Mouse (Mus musculus): Measurements from ENCODE around the gene Vangl1. TPM values are rescaled to one million over a fixed set of nuclear protein-coding genes. Genes with fewer than 3 reads are reported as not detected.

The Vangl1 gene
- polyA plus RNA-seq, 2 experiments, result 22.7 to 24.7 TPM

DNA sequence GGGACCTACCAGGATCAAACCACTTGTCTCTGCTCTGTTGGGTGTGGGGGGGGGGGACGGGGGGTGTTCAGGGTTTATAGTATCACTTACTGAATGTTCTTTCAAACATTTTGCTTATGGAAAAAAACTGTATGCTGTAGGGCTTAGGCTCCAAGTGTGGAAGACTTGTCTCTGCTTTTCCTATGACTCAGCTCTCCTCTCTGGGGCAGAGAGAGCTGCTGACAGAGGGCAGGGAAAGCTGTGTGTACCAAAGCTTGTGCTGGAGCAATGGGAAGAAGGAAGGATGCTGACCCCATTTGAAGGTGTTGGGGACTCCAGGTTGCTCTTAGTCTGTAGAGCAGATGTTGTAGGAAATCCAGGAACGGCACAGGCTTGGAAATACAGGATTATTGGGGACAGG, 63.0 kb downstream of the Vangl1 start:
- ATAC-seq (ENCODE audit: low FRiP score, low read depth), result no peak

DNA sequence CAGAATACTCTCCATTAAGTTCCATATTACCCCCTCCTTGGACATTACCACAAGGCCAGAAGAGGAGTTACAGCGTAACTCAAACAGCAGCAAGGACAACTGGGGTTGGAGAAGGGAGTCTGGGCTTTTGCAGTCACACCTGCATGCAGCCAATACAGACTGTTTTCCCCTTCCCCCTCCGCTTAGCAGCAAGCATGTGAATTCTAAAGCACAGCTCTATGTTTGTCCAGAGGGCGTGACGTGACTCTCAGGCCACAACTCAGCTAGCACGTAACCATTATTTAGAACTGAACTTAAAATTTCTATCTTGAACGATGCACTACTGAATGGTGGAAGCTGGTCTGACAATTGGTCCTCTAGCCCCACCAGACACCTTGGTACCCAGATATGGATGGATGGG, 63.9 kb downstream of the Vangl1 start:
- DNase-seq (ENCODE audit: low spot score) (no peak), ATAC-seq (ENCODE audit: low FRiP score, low read depth) (no peak)
- Histone ChIP-seq H3K4me3 (replicated peaks; ENCODE audit: low read length) (no peak overlapping the region), H3K4me2 (replicated peaks; ENCODE audit: low read depth, low read length, severe bottlenecking) (no peak overlapping the region), H3K9me3 (ENCODE audit: control insufficient read depth, low read length) (no peaks in the 10 kb centered on the region), H3K4me1 (ENCODE audit: control insufficient read depth, insufficient read depth, low read length) (peaks cover 4% of the 10 kb centered on the region), H3K27ac (replicated peaks; ENCODE audit: low read depth, low read length) (no peak overlapping the region), H3K9ac (ENCODE audit: low read depth, low read length, severe bottlenecking) (no peak overlapping the region), H3K27me3 (ENCODE audit: control insufficient read depth, insufficient read depth, low read length) (no peaks in the 10 kb centered on the region), H3K36me3 (ENCODE audit: control insufficient read depth, insufficient read depth, low read length) (no peaks in the 10 kb centered on the region)
- no peak for TF ChIP-seq POLR2A (IDR thresholded peaks at IDR 0.05; ENCODE audit: borderline replicate concordance, extremely low read depth, insufficient read depth, insufficient read length)
- WGBS, result 84% methylated on average over 6 of the region's 6 CpGs

More for the DNA sequence above, 63.0 kb downstream of the Vangl1 start:
- no peaks in the 10 kb centered on the region for H3K4me1 ChIP-seq (ENCODE audit: control insufficient read depth, insufficient read depth, low read length)
- no peaks in the 10 kb centered on the region for H3K36me3 ChIP-seq (ENCODE audit: control insufficient read depth, insufficient read depth, low read length)
- no peaks in the 10 kb centered on the region for H3K27me3 ChIP-seq (ENCODE audit: control insufficient read depth, insufficient read depth, low read length)
- H3K9me3 ChIP-seq (ENCODE audit: control insufficient read depth, low read length), result no peaks in the 10 kb centered on the region
- no peak overlapping the region for H3K4me3 ChIP-seq (replicated peaks; ENCODE audit: low read length)
- no peak overlapping the region for H3K27ac ChIP-seq (replicated peaks; ENCODE audit: low read depth, low read length)
- WGBS, result 56% methylated on average over 2 of the region's 2 CpGs
- DNase-seq (ENCODE audit: low spot score), result no peak
- TF ChIP-seq POLR2A (IDR thresholded peaks at IDR 0.05; ENCODE audit: borderline replicate concordance, extremely low read depth, insufficient read depth, insufficient read length), result no peak
- no peak overlapping the region for H3K4me2 ChIP-seq (replicated peaks; ENCODE audit: low read depth, low read length, severe bottlenecking)
- no peak overlapping the region for H3K9ac ChIP-seq (ENCODE audit: low read depth, low read length, severe bottlenecking)

DNA sequence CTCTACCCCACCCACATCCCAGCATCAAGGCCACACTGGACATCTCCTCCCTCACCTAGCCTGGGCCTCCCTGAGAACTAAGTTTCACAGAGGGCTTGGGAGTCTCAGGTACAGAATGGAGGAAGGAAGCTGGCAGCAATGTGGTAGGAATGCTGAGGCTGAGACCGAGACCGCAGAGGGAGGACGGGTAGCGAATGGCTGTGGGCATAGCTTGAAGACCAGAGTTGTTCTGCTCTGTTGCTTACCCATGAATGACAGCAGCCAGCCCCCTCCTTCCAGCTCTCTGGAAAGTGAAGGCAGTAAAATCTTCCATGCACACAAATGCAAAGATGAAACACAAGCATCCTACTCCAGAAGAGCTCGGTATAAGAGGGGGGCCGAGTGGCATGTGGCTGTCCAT, 65.6 kb downstream of the Vangl1 start:
- Histone ChIP-seq H3K27me3 (ENCODE audit: control insufficient read depth, insufficient read depth, low read length) (no peaks in the 10 kb centered on the region), H3K4me3 (replicated peaks; ENCODE audit: low read length) (no peak overlapping the region), H3K36me3 (ENCODE audit: control insufficient read depth, insufficient read depth, low read length) (no peaks in the 10 kb centered on the region), H3K27ac (replicated peaks; ENCODE audit: low read depth, low read length) (no peak overlapping the region), H3K9ac (ENCODE audit: low read depth, low read length, severe bottlenecking) (no peak overlapping the region), H3K9me3 (ENCODE audit: control insufficient read depth, low read length) (no peaks in the 10 kb centered on the region), H3K4me2 (replicated peaks; ENCODE audit: low read depth, low read length, severe bottlenecking) (no peak overlapping the region), H3K4me1 (ENCODE audit: control insufficient read depth, insufficient read depth, low read length) (peaks cover 8% of the 10 kb centered on the region)
- DNase-seq (ENCODE audit: low spot score) (no peak), ATAC-seq (ENCODE audit: low FRiP score, low read depth) (no peak)
- 82% methylated on average over 6 of the region's 6 CpGs for WGBS
- no peak for TF ChIP-seq POLR2A (IDR thresholded peaks at IDR 0.05; ENCODE audit: borderline replicate concordance, extremely low read depth, insufficient read depth, insufficient read length)

GRCm38 (mm10) chr3:102137158-102137557, 67.3 kb downstream of the Vangl1 start:
- no peak overlapping the region for H3K4me2 ChIP-seq (replicated peaks; ENCODE audit: low read depth, low read length, severe bottlenecking)
- no peaks in the 10 kb centered on the region for H3K9me3 ChIP-seq (ENCODE audit: control insufficient read depth, low read length)
- no peaks in the 10 kb centered on the region for H3K27me3 ChIP-seq (ENCODE audit: control insufficient read depth, insufficient read depth, low read length)
- 66% methylated on average over 10 of the region's 10 CpGs for WGBS
- no peak for DNase-seq (ENCODE audit: low spot score)
- no peak for TF ChIP-seq POLR2A (IDR thresholded peaks at IDR 0.05; ENCODE audit: borderline replicate concordance, extremely low read depth, insufficient read depth, insufficient read length)
- H3K9ac ChIP-seq (ENCODE audit: low read depth, low read length, severe bottlenecking), result no peak overlapping the region
- no peaks in the 10 kb centered on the region for H3K36me3 ChIP-seq (ENCODE audit: control insufficient read depth, insufficient read depth, low read length)
- ATAC-seq (ENCODE audit: low FRiP score, low read depth), result no peak
- no peak overlapping the region for H3K4me3 ChIP-seq (replicated peaks; ENCODE audit: low read length)
- H3K4me1 ChIP-seq (ENCODE audit: control insufficient read depth, insufficient read depth, low read length), result peaks cover 8% of the 10 kb centered on the region
- H3K27ac ChIP-seq (replicated peaks; ENCODE audit: low read depth, low read length), result no peak overlapping the region

GRCm38 (mm10) chr3:102135389-102136113, 68.9 kb downstream of the Vangl1 start:
- DNase-seq (ENCODE audit: low spot score) (peak; percentile 45), ATAC-seq (ENCODE audit: low FRiP score, low read depth) (peak; percentile 37; the same call in 1 of the 2 replicates)
- no peak for TF ChIP-seq POLR2A (IDR thresholded peaks at IDR 0.05; ENCODE audit: borderline replicate concordance, extremely low read depth, insufficient read depth, insufficient read length)
- H3K9me3 ChIP-seq (ENCODE audit: control insufficient read depth, low read length), result no peaks in the 10 kb centered on the region
- peaks cover 8% of the 10 kb centered on the region for H3K4me1 ChIP-seq (ENCODE audit: control insufficient read depth, insufficient read depth, low read length)
- no peak overlapping the region for H3K4me3 ChIP-seq (replicated peaks; ENCODE audit: low read length)
- H3K27ac ChIP-seq (replicated peaks; ENCODE audit: low read depth, low read length), result peak overlapping the region; percentile 53; the same call in 1 of the 2 replicates
- H3K27me3 ChIP-seq (ENCODE audit: control insufficient read depth, insufficient read depth, low read length), result no peaks in the 10 kb centered on the region
- no peak overlapping the region; the same call in 1 of the 2 replicates for H3K4me2 ChIP-seq (replicated peaks; ENCODE audit: low read depth, low read length, severe bottlenecking)
- no peaks in the 10 kb centered on the region for H3K36me3 ChIP-seq (ENCODE audit: control insufficient read depth, insufficient read depth, low read length)
- WGBS, result 19% methylated on average over 10 of the region's 10 CpGs
- no peak overlapping the region for H3K9ac ChIP-seq (ENCODE audit: low read depth, low read length, severe bottlenecking)
